Mouse (Mus musculus): ENCODE measurements at regions not wholly inside any gene's neighbourhood (a gene's known extent, or its start where the extent isn't known, plus 50 kb on each side); places are given as distances from the start of the nearest gene placed in this dataset.

GRCm38 (mm10) chr13:94004417-94004816 lies 53.2 kb upstream of the Lhfpl2 start:
- ATAC-seq: no peak
- no peak overlapping the region for H3K4me3 ChIP-seq (ENCODE audit: low read depth, low read length)
- TF ChIP-seq CTCF (IDR thresholded peaks at IDR 0.05; ENCODE audit: low read depth): no peak
- no peaks in the 10 kb centered on the region for H3K9me3 ChIP-seq (ENCODE audit: control insufficient read depth)
- no peaks in the 10 kb centered on the region for H3K27me3 ChIP-seq (replicated peaks; ENCODE audit: control insufficient read depth, insufficient read depth, low read length)
- no peaks in the 10 kb centered on the region for H3K36me3 ChIP-seq (ENCODE audit: control insufficient read depth, insufficient read depth)
- H3K9ac ChIP-seq (ENCODE audit: low read depth, low read length): no peak overlapping the region
- no peaks in the 10 kb centered on the region for H3K4me1 ChIP-seq (replicated peaks; ENCODE audit: control insufficient read depth, insufficient read depth, low read length)
- 70% methylated on average over 3 of the region's 3 CpGs for WGBS
- no peak overlapping the region for H3K4me2 ChIP-seq (replicated peaks; ENCODE audit: low read depth)
- no peak overlapping the region for H3K27ac ChIP-seq (ENCODE audit: low read depth, low read length)

DNA sequence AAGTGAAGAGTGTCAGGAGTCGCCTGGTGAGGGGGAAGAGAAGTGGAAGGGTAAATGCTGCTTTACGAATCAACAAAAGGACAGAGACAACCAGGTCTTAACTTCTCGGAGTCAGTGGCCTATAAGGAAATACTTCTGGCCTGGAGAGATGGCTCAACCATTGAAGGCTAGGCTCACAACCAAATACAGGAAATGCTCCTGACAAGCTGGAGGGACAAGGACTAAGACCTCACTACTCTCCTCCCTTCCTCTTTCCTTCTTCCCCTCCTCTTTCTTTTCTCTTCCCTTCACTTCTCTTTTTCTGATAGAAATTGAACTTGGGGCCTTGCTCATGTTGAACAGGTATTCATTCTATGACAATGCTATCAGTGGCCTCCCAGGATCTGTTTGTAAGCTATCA lies 51.7 kb upstream of the Lhfpl2 start:
- no peak overlapping the region for H3K4me2 ChIP-seq (replicated peaks; ENCODE audit: low read depth)
- no peak for TF ChIP-seq CTCF (IDR thresholded peaks at IDR 0.05; ENCODE audit: low read depth)
- no peak overlapping the region for H3K9ac ChIP-seq (ENCODE audit: low read depth, low read length)
- H3K9me3 ChIP-seq (ENCODE audit: control insufficient read depth): no peaks in the 10 kb centered on the region
- WGBS: 76% methylated on average over 3 of the region's 3 CpGs
- no peak for ATAC-seq
- H3K27ac ChIP-seq (ENCODE audit: low read depth, low read length): no peak overlapping the region
- no peaks in the 10 kb centered on the region for H3K27me3 ChIP-seq (replicated peaks; ENCODE audit: control insufficient read depth, insufficient read depth, low read length)
- H3K4me3 ChIP-seq (ENCODE audit: low read depth, low read length): no peak overlapping the region
- H3K36me3 ChIP-seq (ENCODE audit: control insufficient read depth, insufficient read depth): no peaks in the 10 kb centered on the region
- H3K4me1 ChIP-seq (replicated peaks; ENCODE audit: control insufficient read depth, insufficient read depth, low read length): no peaks in the 10 kb centered on the region
